Mouse (Mus musculus) kidney, postnatal 0 days (tissue): ENCODE data around the gene Doxl2. TPM values are rescaled to one million over a fixed set of nuclear protein-coding genes. Genes with fewer than 3 reads are reported as not detected.

Experiments used
- ATAC-seq: fragments of 200-750 bp; cut with Nextera tagmentation; replicated peaks from 2 replicates; pipeline ENCODE4 v1.8.0; 2017; ENCODE audit warnings: low read depth, moderate number of reproducible peaks, moderate TSS enrichment, moderate library complexity; ENCODE audit not compliant: low FRiP score
- DNase-seq: peaks from one replicate; pipeline ENCODE4 v3.0.0-alpha.2; 2016; ENCODE audit warnings: low spot score
- H3K27ac ChIP-seq: fragments of 300-500 bp; sonication (generic); 2 replicates; pipeline ENCODE4 v1.5.1; 2014; ENCODE audit warnings: mild to moderate bottlenecking
- H3K27me3 ChIP-seq: fragments of 300-500 bp; sonication (generic); 2 replicates; pipeline ENCODE4 v1.6.1; 2014; ENCODE audit warnings: low read length, mixed read lengths; ENCODE audit not compliant: insufficient read depth
- H3K36me3 ChIP-seq: fragments of 300-500 bp; sonication (generic); 2 replicates; pipeline ENCODE4 v1.6.1; 2014; ENCODE audit warnings: low read length, mixed read lengths; ENCODE audit not compliant: insufficient read depth
- H3K4me1 ChIP-seq: fragments of 300-500 bp; sonication (generic); replicated peaks from 2 replicates; pipeline ENCODE4 v1.6.1; 2014; ENCODE audit warnings: antibody characterized with exemption, low read length, mixed read lengths; ENCODE audit not compliant: insufficient read depth
- H3K4me2 ChIP-seq: fragments of 300-500 bp; sonication (generic); 2 replicates; pipeline ENCODE4 v1.6.1; 2014; ENCODE audit warnings: mild to moderate bottlenecking, low read length, moderate library complexity, mixed read lengths
- H3K4me3 ChIP-seq: fragments of 300-500 bp; sonication (generic); replicated peaks from 2 replicates; pipeline ENCODE4 v1.5.1; 2014; ENCODE audit warnings: low read depth, low read length
- H3K9ac ChIP-seq: fragments of 300-500 bp; sonication (generic); 2 replicates; pipeline ENCODE4 v1.6.1; 2014; ENCODE audit warnings: low read depth, low read length
- H3K9me3 ChIP-seq: fragments of 300-500 bp; sonication (generic); replicated peaks from 2 replicates; pipeline ENCODE4 v1.6.1; 2016; ENCODE audit warnings: low read length, inconsistent platforms, mixed read lengths
- CTCF ChIP-seq: IDR thresholded peaks from 2 replicates; pipeline ENCODE4 v1.5.1; 2016; ENCODE audit warnings: antibody characterized with exemption, low read depth, mild to moderate bottlenecking, moderate library complexity
- WGBS: fragments of 180-500 bp; shearing (Covaris S2); extraction: QIAGEN DNeasy Blood & Tissue Kit; methylation state at CpG from one replicate; pipeline ENCODE4 v1.1.7; 2014; 5-methylcytosine and 5-hydroxymethylcytosine counted together
- polyA plus RNA-seq: library from polyadenylated mRNA; unstranded; fragments of >200 nt; fragmentation: Nextera tagmentation; extraction: Ambion mirVana; gene quantifications from 2 replicates; pipeline ENCODE4 v1.2.1, GENCODE M21; 2015

The Doxl2 gene
- polyA plus RNA-seq, 1 experiment from 2014 or later = not detected

GRCm38 (mm10) chr6:49017150-49017549, 42.4 kb downstream of the Doxl2 start:
- no peak overlapping the region for H3K4me2 ChIP-seq
- H3K27me3 ChIP-seq = no peaks in the 10 kb centered on the region
- 53% methylated on average over 12 of the region's 12 CpGs for WGBS
- H3K36me3 ChIP-seq = no peaks in the 10 kb centered on the region
- H3K9ac ChIP-seq = no peak overlapping the region
- DNase-seq = peak; percentile 41
- TF ChIP-seq CTCF = no peak
- H3K4me1 ChIP-seq = no peaks in the 10 kb centered on the region
- no peak overlapping the region for H3K4me3 ChIP-seq
- no peaks in the 10 kb centered on the region for H3K9me3 ChIP-seq
- ATAC-seq = no peak
- H3K27ac ChIP-seq = no peak overlapping the region

GRCm38 (mm10) chr6:49019341-49019740, 44.6 kb downstream of the Doxl2 start:
- TF ChIP-seq CTCF = no peak
- WGBS = 91% methylated on average over 1 of the region's 1 CpGs
- no peak for ATAC-seq

DNA sequence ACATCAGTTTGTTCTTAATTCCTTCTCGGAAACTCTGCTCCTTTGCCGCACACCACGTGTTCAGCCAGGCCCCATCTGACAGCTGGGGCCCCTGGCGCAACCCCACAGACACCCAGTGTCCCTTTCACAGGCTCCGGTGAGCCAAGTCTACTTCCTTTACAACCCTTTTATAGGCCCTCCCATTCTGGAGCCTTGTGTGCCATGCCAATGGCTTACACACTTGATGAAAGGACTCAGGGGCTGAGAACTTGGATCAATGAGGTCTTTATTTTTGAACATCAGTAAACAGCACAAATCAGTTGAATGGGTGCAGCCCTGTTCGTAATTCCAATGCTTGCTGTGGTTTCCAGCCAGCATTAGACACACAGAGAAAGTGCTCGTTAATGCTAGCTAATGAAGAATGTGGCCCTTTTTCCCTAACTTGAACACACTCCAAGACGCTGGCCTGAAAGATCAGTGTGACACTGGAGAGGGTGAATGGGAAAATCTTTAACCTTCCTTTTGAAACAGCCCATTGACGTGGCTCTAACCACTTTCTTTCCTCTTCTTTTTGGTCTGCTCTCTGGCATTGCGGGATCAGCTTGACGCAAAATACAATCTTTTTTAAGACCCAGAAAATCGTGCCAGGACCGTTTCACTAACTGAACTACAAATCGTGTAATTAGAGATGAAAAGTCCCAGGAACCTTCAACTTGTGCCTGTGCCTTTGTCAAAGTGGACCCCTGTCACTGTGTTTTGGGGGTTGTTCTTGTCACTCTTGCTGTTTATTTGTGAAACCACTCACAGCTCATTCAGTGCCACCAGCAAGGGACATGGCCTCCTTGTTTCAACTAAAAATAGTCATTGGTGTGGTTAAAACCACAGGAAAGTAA, 46.6 kb downstream of the Doxl2 start:
- Histone ChIP-seq H3K9me3 (no peaks in the 10 kb centered on the region), H3K4me2 (no peak overlapping the region), H3K4me1 (no peaks in the 10 kb centered on the region), H3K27me3 (no peaks in the 10 kb centered on the region), H3K9ac (no peak overlapping the region), H3K27ac (no peak overlapping the region), H3K4me3 (no peak overlapping the region), H3K36me3 (no peaks in the 10 kb centered on the region)
- no peak for TF ChIP-seq CTCF
- ATAC-seq (no peak), DNase-seq (no peak)
- WGBS = 59% methylated on average over 14 of the region's 14 CpGs

More at GRCm38 (mm10) chr6:49019341-49019740, 44.6 kb downstream of the Doxl2 start:
- DNase-seq = no peak
- no peaks in the 10 kb centered on the region for H3K4me1 ChIP-seq
- H3K4me2 ChIP-seq = no peak overlapping the region
- no peak overlapping the region for H3K4me3 ChIP-seq
- no peaks in the 10 kb centered on the region for H3K27me3 ChIP-seq
- H3K36me3 ChIP-seq = no peaks in the 10 kb centered on the region
- H3K9ac ChIP-seq = no peak overlapping the region
- no peak overlapping the region for H3K27ac ChIP-seq
- H3K9me3 ChIP-seq = no peaks in the 10 kb centered on the region

DNA sequence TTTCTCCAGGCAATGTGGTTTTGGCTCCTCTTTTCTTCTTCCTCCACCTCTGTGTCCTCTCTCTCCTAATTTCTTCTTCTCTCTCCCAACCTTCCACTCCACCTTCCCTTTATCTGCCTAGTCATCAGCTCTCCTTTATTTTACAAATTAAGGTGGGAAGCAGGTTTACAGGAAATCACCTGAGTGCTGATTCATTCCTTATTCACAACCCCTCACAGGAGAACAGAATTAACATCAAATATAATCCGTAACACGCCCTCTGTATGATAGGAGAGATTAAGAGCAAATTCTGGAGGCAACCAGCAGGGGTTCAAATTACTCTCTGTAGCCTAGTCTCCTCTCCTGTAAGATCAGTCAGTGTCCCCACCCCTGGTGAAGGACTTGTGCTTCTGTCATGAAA, 47.6 kb downstream of the Doxl2 start:
- no peak for DNase-seq
- no peak for TF ChIP-seq CTCF
- H3K4me3 ChIP-seq = no peak overlapping the region
- H3K9me3 ChIP-seq = no peaks in the 10 kb centered on the region
- H3K36me3 ChIP-seq = no peaks in the 10 kb centered on the region
- 82% methylated on average over 2 of the region's 2 CpGs for WGBS
- no peak for ATAC-seq
- H3K27ac ChIP-seq = no peak overlapping the region
- H3K27me3 ChIP-seq = no peaks in the 10 kb centered on the region
- H3K4me2 ChIP-seq = no peak overlapping the region
- no peaks in the 10 kb centered on the region for H3K4me1 ChIP-seq
- H3K9ac ChIP-seq = no peak overlapping the region

DNA sequence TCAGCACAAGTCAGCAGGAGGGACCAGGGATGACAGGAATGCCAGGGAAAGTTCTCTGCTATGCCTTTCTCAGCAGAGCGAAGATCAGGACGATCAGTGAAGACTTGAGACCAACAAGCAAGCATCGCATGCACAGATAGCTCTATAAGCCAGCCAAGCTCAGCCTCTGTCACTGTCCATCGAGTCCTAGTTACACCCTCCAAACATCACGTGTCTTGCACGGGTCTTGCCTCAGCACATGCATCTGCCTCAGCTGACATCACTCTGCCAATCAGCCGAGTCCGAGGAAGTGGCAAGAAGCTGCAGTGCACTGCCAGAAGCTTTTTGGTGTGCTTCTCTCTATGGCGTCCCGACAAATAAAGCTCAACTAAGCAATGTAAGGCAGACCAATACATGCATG, 48.6 kb downstream of the Doxl2 start:
- DNase-seq = no peak
- no peak overlapping the region for H3K4me2 ChIP-seq
- ATAC-seq = no peak
- H3K4me3 ChIP-seq = no peak overlapping the region
- no peaks in the 10 kb centered on the region for H3K36me3 ChIP-seq
- H3K9me3 ChIP-seq = no peaks in the 10 kb centered on the region
- no peak overlapping the region for H3K9ac ChIP-seq
- no peaks in the 10 kb centered on the region for H3K27me3 ChIP-seq
- no peak for TF ChIP-seq CTCF
- H3K27ac ChIP-seq = no peak overlapping the region
- 75% methylated on average over 10 of the region's 10 CpGs for WGBS
- H3K4me1 ChIP-seq = no peaks in the 10 kb centered on the region

DNA sequence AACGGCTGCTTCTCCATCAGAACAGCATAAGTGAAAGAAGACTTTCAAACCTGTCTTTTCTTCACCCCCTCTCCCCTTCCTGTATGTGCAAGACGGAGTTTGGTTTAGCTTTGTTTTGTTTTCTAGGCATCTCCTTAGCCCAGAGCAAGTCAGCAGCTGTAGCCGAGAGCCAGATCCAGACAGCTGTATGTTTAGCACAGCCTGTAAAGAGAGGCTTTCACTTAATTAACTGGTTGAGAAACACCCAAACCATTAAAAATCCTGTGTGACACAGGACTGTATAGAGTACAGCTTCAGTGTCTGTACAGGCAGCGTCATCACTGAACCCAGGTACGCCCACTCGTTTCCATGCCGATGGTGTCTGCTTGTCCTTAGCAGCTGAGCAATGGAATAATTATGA, 50.5 kb downstream of the Doxl2 start:
- Histone ChIP-seq H3K27ac (no peak overlapping the region), H3K4me2 (no peak overlapping the region), H3K9me3 (no peaks in the 10 kb centered on the region), H3K4me1 (no peaks in the 10 kb centered on the region), H3K4me3 (no peak overlapping the region), H3K27me3 (no peaks in the 10 kb centered on the region), H3K9ac (no peak overlapping the region), H3K36me3 (no peaks in the 10 kb centered on the region)
- no peak for DNase-seq
- no peak for TF ChIP-seq CTCF
- 79% methylated on average over 7 of the region's 7 CpGs for WGBS
- no peak for ATAC-seq
